Mouse (Mus musculus) midbrain, embryonic 11.5 days (tissue): Measurements from ENCODE around the gene Dclk3. TPM values are rescaled to one million over a fixed set of nuclear protein-coding genes. Genes with fewer than 3 reads are reported as not detected.
A peak's percentile ranks its signal among the peaks of the same experiment; 100 is the strongest.

Experiments used
- ATAC-seq: fragments of 200-750 bp; cut with Nextera tagmentation; 2 replicates; pipeline ENCODE4 v1.8.0; 2017; ENCODE audit warnings: moderate TSS enrichment, moderate library complexity; ENCODE audit not compliant: low FRiP score
- DNase-seq: peaks from one replicate; pipeline ENCODE4 v3.0.0; 2015; ENCODE audit warnings: low spot score; ENCODE audit errors: missing footprints
- H3K27ac ChIP-seq: fragments of 300-500 bp; sonication (generic); 2 replicates; pipeline ENCODE4 v1.5.1; 2014; ENCODE audit warnings: low read depth, low read length
- H3K27me3 ChIP-seq: fragments of 300-500 bp; sonication (generic); 2 replicates; pipeline ENCODE4 v1.6.1; 2014; ENCODE audit warnings: mild to moderate bottlenecking, low read length, moderate library complexity, mixed read lengths; ENCODE audit not compliant: control insufficient read depth, insufficient read depth
- H3K36me3 ChIP-seq: fragments of 300-500 bp; sonication (generic); 2 replicates; pipeline ENCODE4 v1.6.1; 2014; ENCODE audit warnings: mild to moderate bottlenecking, low read length, moderate library complexity, mixed read lengths; ENCODE audit not compliant: control insufficient read depth, insufficient read depth
- H3K4me1 ChIP-seq: fragments of 300-500 bp; sonication (generic); 2 replicates; pipeline ENCODE4 v1.6.1; 2014; ENCODE audit warnings: low read length; ENCODE audit not compliant: control insufficient read depth, insufficient read depth
- H3K4me2 ChIP-seq: fragments of 300-500 bp; sonication (generic); 2 replicates; pipeline ENCODE4 v1.6.1; 2014; ENCODE audit warnings: mild to moderate bottlenecking, moderate library complexity
- H3K4me3 ChIP-seq: fragments of 300-500 bp; sonication (generic); 2 replicates; pipeline ENCODE4 v1.5.1; 2014; ENCODE audit warnings: low read depth, low read length
- H3K9ac ChIP-seq: fragments of 300-500 bp; sonication (generic); 2 replicates; pipeline ENCODE4 v1.6.1; 2014; ENCODE audit warnings: low read length
- H3K9me3 ChIP-seq: fragments of 300-500 bp; sonication (generic); 2 replicates; pipeline ENCODE4 v1.6.1; 2016; ENCODE audit warnings: low read length; ENCODE audit not compliant: control insufficient read depth
- WGBS: fragments of 180-500 bp; shearing (Covaris S2); extraction: QIAGEN DNeasy Blood & Tissue Kit; methylation state at CpG from one replicate; pipeline ENCODE4 v1.1.7; 2014; 5-methylcytosine and 5-hydroxymethylcytosine counted together
- polyA plus RNA-seq: library from polyadenylated mRNA; unstranded; fragments of >200 nt; fragmentation: Nextera tagmentation; extraction: Ambion mirVana; gene quantifications from 2 replicates; pipeline ENCODE4 v1.2.1, GENCODE M21; 2014

The Dclk3 gene
- polyA plus RNA-seq, 1 experiment from 2014 or later, result 0.18 TPM

- WGBS, result 83% methylated on average over 21 of the region's 21 CpGs
- H3K36me3 ChIP-seq, result no peaks in the 10 kb centered on the region
- peak; percentile 72 for DNase-seq
- no peak overlapping the region for H3K9ac ChIP-seq
- H3K4me3 ChIP-seq, result no peak overlapping the region
- no peak for ATAC-seq
- H3K27ac ChIP-seq, result no peak overlapping the region
- no peaks in the 10 kb centered on the region for H3K27me3 ChIP-seq
- no peaks in the 10 kb centered on the region for H3K9me3 ChIP-seq
- no peaks in the 10 kb centered on the region for H3K4me1 ChIP-seq
- H3K4me2 ChIP-seq, result no peak overlapping the region
Measured at GRCm38 (mm10) chr9:111473686-111474457, 35.0 kb downstream of the Dclk3 start.

GRCm38 (mm10) chr9:111474458-111474745, 35.5 kb downstream of the Dclk3 start:
- no peaks in the 10 kb centered on the region for H3K9me3 ChIP-seq
- no peak overlapping the region for H3K4me2 ChIP-seq
- no peaks in the 10 kb centered on the region for H3K27me3 ChIP-seq
- DNase-seq, result peak; percentile 84
- no peaks in the 10 kb centered on the region for H3K36me3 ChIP-seq
- H3K4me1 ChIP-seq, result no peaks in the 10 kb centered on the region
- H3K9ac ChIP-seq, result no peak overlapping the region
- 68% methylated on average over 3 of the region's 3 CpGs for WGBS
- no peak overlapping the region for H3K27ac ChIP-seq
- no peak overlapping the region for H3K4me3 ChIP-seq
- ATAC-seq, result no peak

DNA sequence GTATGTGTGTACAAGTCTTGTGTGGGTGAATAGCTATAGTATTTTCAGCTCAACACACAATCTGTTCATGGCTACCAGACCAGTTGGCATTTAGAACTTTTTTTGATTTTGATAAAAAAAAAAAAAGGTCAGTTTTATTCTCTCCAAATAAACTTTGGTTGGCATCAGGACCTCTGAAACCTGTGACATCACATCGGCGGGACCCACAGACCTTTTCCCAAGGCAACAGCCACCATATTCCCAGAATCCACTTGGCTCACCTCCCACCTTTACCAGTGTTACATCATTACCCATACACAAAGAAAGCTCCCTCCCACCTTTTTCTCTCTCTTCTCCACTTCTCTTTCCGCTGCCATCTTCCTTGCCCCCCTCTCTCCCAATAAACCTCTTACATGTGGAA, 36.4 kb downstream of the Dclk3 start:
- Histone ChIP-seq H3K9me3 (no peaks in the 10 kb centered on the region), H3K27me3 (no peaks in the 10 kb centered on the region), H3K4me2 (no peak overlapping the region), H3K27ac (no peak overlapping the region), H3K36me3 (no peaks in the 10 kb centered on the region), H3K9ac (no peak overlapping the region), H3K4me3 (no peak overlapping the region), H3K4me1 (no peaks in the 10 kb centered on the region)
- DNase-seq, result peak; percentile 53
- WGBS, result 91% methylated on average over 3 of the region's 3 CpGs
- ATAC-seq, result no peak

- Histone ChIP-seq H3K9ac (no peak overlapping the region), H3K27ac (no peak overlapping the region), H3K36me3 (no peaks in the 10 kb centered on the region), H3K4me2 (no peak overlapping the region), H3K4me3 (no peak overlapping the region), H3K9me3 (no peaks in the 10 kb centered on the region), H3K4me1 (no peaks in the 10 kb centered on the region), H3K27me3 (no peaks in the 10 kb centered on the region)
- 88% methylated on average over 4 of the region's 4 CpGs for WGBS
- ATAC-seq (no peak), DNase-seq (peak; percentile 61)
Measured at GRCm38 (mm10) chr9:111475973-111476372, 37.1 kb downstream of the Dclk3 start.

- no peak for ATAC-seq
- Histone ChIP-seq H3K9ac (no peak overlapping the region), H3K36me3 (no peaks in the 10 kb centered on the region), H3K27me3 (no peaks in the 10 kb centered on the region), H3K4me3 (no peak overlapping the region), H3K27ac (no peak overlapping the region), H3K4me2 (no peak overlapping the region), H3K9me3 (no peaks in the 10 kb centered on the region), H3K4me1 (no peaks in the 10 kb centered on the region)
- WGBS, result 89% methylated on average over 6 of the region's 6 CpGs
- peak; percentile 53 for DNase-seq
Measured at GRCm38 (mm10) chr9:111476479-111477016, 37.7 kb downstream of the Dclk3 start.

DNA sequence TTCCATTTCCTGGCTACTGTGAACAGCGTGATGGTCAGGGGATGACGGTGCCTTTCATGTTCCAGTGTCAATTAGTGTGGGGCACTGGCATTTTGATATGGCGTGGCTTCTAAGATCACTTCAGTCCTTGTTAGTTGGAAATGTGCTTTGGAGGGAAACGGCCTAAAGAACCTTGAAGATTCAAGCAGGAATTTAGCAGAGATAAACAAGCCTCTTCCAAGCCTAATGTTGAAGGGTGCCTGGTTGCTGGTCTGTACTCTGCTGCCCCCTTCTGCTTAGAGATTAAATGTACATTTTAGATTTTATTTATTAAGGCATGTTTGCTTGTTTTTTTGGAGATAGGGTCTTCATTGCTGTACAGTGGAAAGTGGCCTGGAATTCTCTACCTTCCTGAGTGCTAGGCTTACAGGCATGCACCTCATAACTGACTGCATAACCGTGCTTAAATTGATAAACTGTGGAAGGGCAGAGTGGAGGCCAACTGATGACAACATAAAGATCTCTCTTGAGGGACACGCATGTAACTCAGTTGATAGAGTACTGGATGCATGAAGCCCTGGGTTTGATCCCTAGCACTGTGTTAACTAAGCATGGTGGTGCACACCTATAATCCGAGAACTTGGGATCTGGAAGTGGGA, 40.1 kb downstream of the Dclk3 start:
- no peak overlapping the region for H3K4me2 ChIP-seq
- H3K27me3 ChIP-seq, result no peaks in the 10 kb centered on the region
- DNase-seq (peak; percentile 84), ATAC-seq (peak; percentile 45)
- no peak overlapping the region for H3K27ac ChIP-seq
- no peaks in the 10 kb centered on the region for H3K9me3 ChIP-seq
- 67% methylated on average over 7 of the region's 7 CpGs for WGBS
- no peak overlapping the region for H3K9ac ChIP-seq
- no peak overlapping the region for H3K4me3 ChIP-seq
- no peaks in the 10 kb centered on the region for H3K36me3 ChIP-seq
- H3K4me1 ChIP-seq, result no peaks in the 10 kb centered on the region

DNA sequence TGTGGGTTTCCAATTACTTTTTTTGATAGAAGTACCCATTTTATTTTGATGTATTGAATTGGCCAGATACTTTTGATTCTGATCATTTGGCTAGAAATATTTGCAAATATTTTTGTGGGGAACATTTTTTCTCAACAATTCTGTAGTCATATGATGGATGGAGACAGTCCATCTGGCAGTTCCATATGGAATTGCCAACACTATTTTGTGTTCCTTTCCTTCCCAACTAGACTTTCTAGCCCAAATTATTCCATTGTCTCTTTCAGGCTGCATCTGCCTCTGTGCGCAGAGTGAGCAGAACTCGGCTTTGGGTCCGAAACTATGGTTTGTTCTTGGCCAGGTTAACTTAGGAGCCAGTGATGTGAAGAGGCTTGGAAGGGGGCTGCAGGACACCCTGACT, 42.1 kb downstream of the Dclk3 start:
- no peak overlapping the region for H3K4me2 ChIP-seq
- DNase-seq (no peak), ATAC-seq (no peak)
- H3K9me3 ChIP-seq, result no peaks in the 10 kb centered on the region
- H3K36me3 ChIP-seq, result no peaks in the 10 kb centered on the region
- H3K27me3 ChIP-seq, result no peaks in the 10 kb centered on the region
- no peaks in the 10 kb centered on the region for H3K4me1 ChIP-seq
- H3K9ac ChIP-seq, result no peak overlapping the region
- H3K4me3 ChIP-seq, result no peak overlapping the region
- H3K27ac ChIP-seq, result no peak overlapping the region
- 88% methylated on average over 3 of the region's 3 CpGs for WGBS

DNA sequence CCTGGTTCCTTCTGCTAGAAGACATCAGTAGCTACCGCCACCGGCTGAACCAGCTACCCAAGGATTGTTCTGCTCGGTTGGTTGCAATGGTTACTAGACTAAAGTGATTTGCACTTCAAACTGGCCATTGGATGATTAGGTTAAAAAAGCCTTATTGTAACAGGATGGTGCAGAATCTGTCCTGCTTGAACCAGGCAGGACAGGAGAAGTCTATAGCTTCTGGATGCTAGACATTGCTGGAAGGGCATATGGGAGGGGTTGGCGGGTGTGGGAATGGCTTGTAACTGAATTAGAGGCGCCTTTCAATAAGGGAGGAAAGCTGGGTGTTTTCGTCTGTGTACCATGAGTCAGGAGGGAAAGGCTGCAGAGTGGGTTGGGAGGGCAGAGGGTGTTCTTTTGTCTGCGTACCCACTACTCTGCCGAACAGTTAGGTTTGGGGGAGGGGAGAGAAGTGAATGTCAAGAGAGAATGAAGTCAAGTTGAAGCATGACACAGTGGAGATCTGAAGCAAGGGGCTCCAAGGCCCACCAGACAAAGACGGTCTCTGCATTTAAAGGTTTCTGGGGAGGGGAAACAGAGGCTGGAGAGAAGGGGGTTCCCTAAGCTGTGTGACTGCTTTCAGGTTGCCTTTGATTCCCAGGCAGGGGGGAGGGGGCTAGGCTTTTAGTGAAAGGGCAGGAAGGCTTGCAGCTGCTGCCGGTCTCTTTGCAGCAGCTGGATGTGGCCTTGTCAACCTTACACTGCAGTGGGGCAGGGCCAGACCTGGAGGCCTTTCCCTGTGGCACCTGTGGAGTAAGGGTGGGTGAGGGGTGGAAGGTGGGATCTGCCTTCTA, 48.0 kb downstream of the Dclk3 start:
- no peak overlapping the region for H3K4me3 ChIP-seq
- H3K4me1 ChIP-seq, result peaks cover 8% of the 10 kb centered on the region
- H3K9me3 ChIP-seq, result no peaks in the 10 kb centered on the region
- peak; percentile 92 for DNase-seq
- 33% methylated on average over 10 of the region's 10 CpGs for WGBS
- H3K9ac ChIP-seq, result no peak overlapping the region
- peak; percentile 76 for ATAC-seq
- H3K4me2 ChIP-seq, result no peak overlapping the region
- no peak overlapping the region for H3K27ac ChIP-seq
- no peaks in the 10 kb centered on the region for H3K36me3 ChIP-seq
- H3K27me3 ChIP-seq, result no peaks in the 10 kb centered on the region

DNA sequence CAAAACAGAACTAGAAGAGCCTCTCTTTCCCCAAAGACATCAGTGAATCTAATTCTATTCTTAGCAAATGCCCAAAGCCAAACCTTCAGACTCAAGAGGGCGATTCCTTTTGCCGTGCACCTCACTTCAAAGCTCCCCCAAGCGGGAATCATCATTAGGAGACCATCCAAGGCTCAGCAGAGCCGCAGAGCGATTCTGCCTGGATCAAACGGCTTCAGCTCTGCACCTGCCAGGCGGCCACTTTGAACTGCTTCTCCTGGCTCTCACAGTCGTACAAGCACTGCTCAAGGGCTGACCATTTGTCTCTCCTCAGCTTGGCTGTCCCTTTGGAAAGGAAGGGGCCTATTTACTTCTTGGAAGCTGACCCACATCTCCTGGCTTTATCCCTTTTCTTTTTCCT, 51.7 kb downstream of the Dclk3 start:
- H3K27me3 ChIP-seq, result no peaks in the 10 kb centered on the region
- no peak overlapping the region for H3K4me3 ChIP-seq
- no peaks in the 10 kb centered on the region for H3K9me3 ChIP-seq
- no peak overlapping the region for H3K4me2 ChIP-seq
- H3K36me3 ChIP-seq, result no peaks in the 10 kb centered on the region
- no peak overlapping the region for H3K9ac ChIP-seq
- peaks cover 8% of the 10 kb centered on the region for H3K4me1 ChIP-seq
- ATAC-seq (no peak), DNase-seq (no peak)
- no peak overlapping the region for H3K27ac ChIP-seq
- WGBS, result 46% methylated on average over 8 of the region's 8 CpGs
